Mouse (Mus musculus) midbrain, postnatal 0 days (tissue): ENCODE data around the gene Plxdc2. TPM values are rescaled to one million over a fixed set of nuclear protein-coding genes. Genes with fewer than 3 reads are reported as not detected.

Experiments used
- ATAC-seq: fragments of 200-750 bp; cut with Nextera tagmentation; 2 replicates; pipeline ENCODE4 v1.8.0; 2017; ENCODE audit warnings: moderate number of reproducible peaks, mild to moderate bottlenecking, moderate TSS enrichment, moderate library complexity; ENCODE audit not compliant: low FRiP score
- DNase-seq: peaks from one replicate; pipeline ENCODE4 v3.0.0-alpha.2; 2015; ENCODE audit warnings: low spot score
- H3K27ac ChIP-seq: fragments of 300-500 bp; sonication (generic); 2 replicates; pipeline ENCODE4 v1.5.1; 2014; ENCODE audit warnings: low read depth, mild to moderate bottlenecking, low read length, mixed read lengths
- H3K27me3 ChIP-seq: fragments of 300-500 bp; sonication (generic); 2 replicates; pipeline ENCODE4 v1.6.1; 2014; ENCODE audit warnings: low read length, control low read depth, mixed read lengths; ENCODE audit not compliant: insufficient read depth
- H3K36me3 ChIP-seq: fragments of 300-500 bp; sonication (generic); 2 replicates; pipeline ENCODE4 v1.6.1; 2014; ENCODE audit warnings: low read length, control low read depth, mixed read lengths; ENCODE audit not compliant: insufficient read depth
- H3K4me1 ChIP-seq: fragments of 300-500 bp; sonication (generic); 2 replicates; pipeline ENCODE4 v1.6.1; 2014; ENCODE audit warnings: mild to moderate bottlenecking, control low read depth, antibody characterized with exemption, low read length, mixed read lengths; ENCODE audit not compliant: insufficient read depth
- H3K4me2 ChIP-seq: fragments of 300-500 bp; sonication (generic); 2 replicates; pipeline ENCODE4 v1.6.1; 2014; ENCODE audit warnings: low read depth, mild to moderate bottlenecking, low read length, mixed read lengths; ENCODE audit not compliant: poor library complexity, severe bottlenecking
- H3K4me3 ChIP-seq: fragments of 300-500 bp; sonication (generic); 2 replicates; pipeline ENCODE4 v1.5.1; 2014; ENCODE audit warnings: low read depth, mild to moderate bottlenecking, low read length, moderate library complexity
- H3K9ac ChIP-seq: fragments of 300-500 bp; sonication (generic); replicated peaks from 2 replicates; pipeline ENCODE4 v1.6.1; 2014; ENCODE audit warnings: mild to moderate bottlenecking, low read length, moderate library complexity, mixed read lengths; ENCODE audit not compliant: poor library complexity, severe bottlenecking
- H3K9me3 ChIP-seq: fragments of 300-500 bp; sonication (generic); 2 replicates; pipeline ENCODE4 v1.6.1; 2016; ENCODE audit warnings: low read length, control low read depth
- CTCF ChIP-seq: IDR thresholded peaks from 2 replicates; pipeline ENCODE4 v1.5.1; 2016; ENCODE audit warnings: antibody characterized with exemption, mild to moderate bottlenecking
- WGBS: fragments of 180-500 bp; shearing (Covaris S2); extraction: QIAGEN DNeasy Blood & Tissue Kit; methylation state at CpG from one replicate; pipeline ENCODE4 v1.1.7; 2014; 5-methylcytosine and 5-hydroxymethylcytosine counted together
- polyA plus RNA-seq: library from polyadenylated mRNA; unstranded; fragments of >200 nt; fragmentation: Nextera tagmentation; extraction: Ambion mirVana; gene quantifications from 2 replicates; pipeline ENCODE4 v1.2.1, GENCODE M21; 2015
- total RNA-seq: library from RNA; depleted of rRNA; stranded (reverse); fragments of >200 nt; gene quantifications from 2 replicates; pipeline ENCODE4 v1.2.3, GENCODE M21; 2014

The Plxdc2 gene
- total and polyA plus RNA-seq, 2 experiments from 2014 or later, result 29.0 TPM

- H3K9me3 ChIP-seq, result no peaks in the 10 kb centered on the region
- H3K4me2 ChIP-seq, result no peak overlapping the region
- H3K27me3 ChIP-seq, result no peaks in the 10 kb centered on the region
- WGBS, result 95% methylated on average over 1 of the region's 1 CpGs
- H3K36me3 ChIP-seq, result no peaks in the 10 kb centered on the region
- H3K27ac ChIP-seq, result no peak overlapping the region
- no peak for TF ChIP-seq CTCF
- no peak overlapping the region for H3K9ac ChIP-seq
- DNase-seq (no peak), ATAC-seq (no peak)
- no peaks in the 10 kb centered on the region for H3K4me1 ChIP-seq
- H3K4me3 ChIP-seq, result no peak overlapping the region
Observed at GRCm38 (mm10) chr2:16398006-16398405, 41.9 kb downstream of the Plxdc2 start.

DNA sequence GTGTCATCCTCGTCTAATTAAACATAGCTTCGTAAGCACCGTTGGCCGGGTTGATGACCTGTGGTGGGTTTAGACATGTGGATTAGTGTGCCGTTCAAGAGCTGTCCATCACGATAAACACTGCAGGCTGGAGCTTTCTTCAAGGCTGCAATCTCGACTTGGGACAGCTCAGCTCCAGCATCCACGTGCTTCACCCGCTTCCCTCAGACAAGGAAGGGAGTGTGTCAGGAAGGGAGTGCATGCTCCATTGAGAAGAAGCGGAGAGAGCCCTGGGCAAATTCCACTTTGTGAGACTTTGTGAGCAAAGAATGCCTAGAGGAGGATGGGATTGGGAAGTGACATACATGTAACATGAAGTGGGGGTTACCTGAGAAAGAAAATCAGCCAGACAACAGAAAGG, 42.8 kb downstream of the Plxdc2 start:
- no peaks in the 10 kb centered on the region for H3K9me3 ChIP-seq
- no peaks in the 10 kb centered on the region for H3K27me3 ChIP-seq
- TF ChIP-seq CTCF, result no peak
- H3K4me3 ChIP-seq, result no peak overlapping the region
- H3K9ac ChIP-seq, result no peak overlapping the region
- H3K36me3 ChIP-seq, result no peaks in the 10 kb centered on the region
- H3K27ac ChIP-seq, result no peak overlapping the region
- no peak overlapping the region for H3K4me2 ChIP-seq
- WGBS, result 76% methylated on average over 10 of the region's 10 CpGs
- ATAC-seq, result no peak
- no peaks in the 10 kb centered on the region for H3K4me1 ChIP-seq
- DNase-seq, result no peak

DNA sequence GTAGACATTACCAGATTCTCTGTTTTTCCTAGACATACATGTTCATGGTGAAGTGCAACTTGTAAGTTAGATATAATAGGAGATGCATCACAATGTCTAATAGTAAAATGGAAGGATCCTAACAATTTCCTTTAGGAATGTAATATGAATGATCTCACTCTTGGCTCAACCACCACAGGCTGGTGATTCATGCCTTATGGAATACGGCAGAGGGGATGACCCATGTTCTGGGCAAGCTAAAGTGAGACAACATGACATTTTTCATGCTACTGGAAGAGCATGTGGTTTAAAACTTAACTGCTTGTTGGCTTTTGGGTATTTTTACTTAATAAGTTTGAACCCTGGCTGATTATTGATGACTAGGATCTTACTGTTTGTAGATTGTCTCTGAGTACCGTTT, 50.4 kb downstream of the Plxdc2 start:
- Histone ChIP-seq H3K27me3 (no peaks in the 10 kb centered on the region), H3K9ac (no peak overlapping the region), H3K9me3 (no peaks in the 10 kb centered on the region), H3K4me2 (no peak overlapping the region), H3K36me3 (no peaks in the 10 kb centered on the region), H3K27ac (no peak overlapping the region), H3K4me3 (no peak overlapping the region), H3K4me1 (no peaks in the 10 kb centered on the region)
- DNase-seq, result no peak
- TF ChIP-seq CTCF, result no peak
- ATAC-seq, result no peak
- WGBS, result 91% methylated on average over 2 of the region's 2 CpGs

DNA sequence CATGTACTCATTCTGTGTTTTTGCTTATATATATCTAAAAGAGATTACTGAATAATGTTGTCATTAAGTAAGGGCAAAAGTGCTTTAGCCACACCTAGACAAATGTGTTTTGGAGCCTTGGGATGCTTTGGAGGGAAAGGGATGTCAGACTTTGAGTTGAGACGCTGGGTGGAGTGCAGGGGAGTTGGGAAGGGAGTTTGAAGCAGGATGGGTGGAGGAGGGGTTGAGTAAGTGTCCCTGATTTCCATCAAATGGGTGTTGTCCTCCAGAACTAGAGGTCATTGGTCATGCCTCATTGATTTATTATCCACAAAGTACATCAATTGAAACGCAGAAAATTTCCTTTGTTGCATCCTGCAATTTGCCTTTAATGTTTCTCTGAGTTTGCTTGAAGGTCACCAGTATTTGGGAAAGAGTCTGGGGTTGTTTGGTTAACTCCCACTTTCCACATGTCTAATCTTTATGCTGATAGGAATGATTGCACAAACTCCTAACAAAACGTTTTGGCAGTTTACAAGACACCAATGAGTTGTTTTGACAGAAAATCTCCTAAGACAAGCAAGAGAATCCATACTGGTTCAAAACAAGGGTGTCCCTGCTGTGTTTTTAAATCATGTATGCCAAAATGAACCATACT, 58.4 kb downstream of the Plxdc2 start:
- no peak for DNase-seq
- Histone ChIP-seq H3K27me3 (no peaks in the 10 kb centered on the region), H3K36me3 (no peaks in the 10 kb centered on the region), H3K4me1 (no peaks in the 10 kb centered on the region), H3K9me3 (no peaks in the 10 kb centered on the region), H3K27ac (no peak overlapping the region), H3K9ac (no peak overlapping the region), H3K4me3 (no peak overlapping the region), H3K4me2 (no peak overlapping the region)
- 70% methylated on average over 3 of the region's 3 CpGs for WGBS
- ATAC-seq, result no peak
- no peak for TF ChIP-seq CTCF

DNA sequence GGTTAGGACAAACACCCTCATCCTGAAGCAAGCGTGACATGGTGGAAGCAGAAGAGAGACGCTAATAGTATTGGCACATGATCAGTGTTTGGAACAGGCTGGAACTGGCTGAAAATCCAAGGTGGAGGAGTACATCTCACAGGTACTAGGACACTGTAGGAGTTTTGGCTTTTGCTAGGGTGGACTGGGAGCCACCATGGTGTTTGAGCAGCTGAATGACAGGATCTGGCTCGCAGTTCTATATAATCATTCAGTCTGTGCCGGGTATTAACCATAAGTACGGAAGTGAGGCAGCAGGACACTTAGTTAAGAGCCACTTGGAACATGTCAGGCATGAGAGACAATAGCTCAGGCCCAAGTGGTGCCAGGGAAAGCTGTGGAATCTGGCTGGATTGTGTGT, 82.9 kb downstream of the Plxdc2 start:
- 85% methylated on average over 5 of the region's 5 CpGs for WGBS
- Histone ChIP-seq H3K4me1 (no peaks in the 10 kb centered on the region), H3K9me3 (no peaks in the 10 kb centered on the region), H3K27me3 (no peaks in the 10 kb centered on the region), H3K36me3 (no peaks in the 10 kb centered on the region), H3K4me2 (no peak overlapping the region), H3K4me3 (no peak overlapping the region), H3K27ac (no peak overlapping the region), H3K9ac (no peak overlapping the region)
- TF ChIP-seq CTCF, result no peak
- ATAC-seq (no peak), DNase-seq (peak; percentile 35)

DNA sequence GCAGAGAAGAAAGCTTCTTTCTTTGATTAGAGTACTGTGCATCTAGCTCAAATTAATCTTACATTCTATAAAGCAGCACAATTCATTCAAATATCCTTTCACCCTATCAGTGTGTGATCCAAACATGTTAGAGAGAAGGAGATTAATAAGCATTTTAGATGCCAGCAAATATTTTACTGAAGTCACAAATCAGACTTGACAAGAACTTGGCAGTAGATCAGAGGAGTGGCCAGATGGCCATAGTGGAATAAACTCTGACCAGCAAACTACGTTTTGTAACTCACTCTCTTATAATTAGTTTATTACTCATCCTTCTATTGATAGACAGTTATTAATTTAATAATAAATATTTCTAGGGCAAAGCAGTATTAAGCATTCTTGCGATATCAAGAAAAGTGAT, 86.5 kb downstream of the Plxdc2 start:
- no peaks in the 10 kb centered on the region for H3K36me3 ChIP-seq
- no peak overlapping the region for H3K4me2 ChIP-seq
- DNase-seq (peak; percentile 65), ATAC-seq (no peak; the same call in 1 of the 2 replicates)
- no peaks in the 10 kb centered on the region for H3K4me1 ChIP-seq
- H3K9me3 ChIP-seq, result no peaks in the 10 kb centered on the region
- no peak overlapping the region for H3K9ac ChIP-seq
- no peak overlapping the region for H3K4me3 ChIP-seq
- no peaks in the 10 kb centered on the region for H3K27me3 ChIP-seq
- WGBS, result 78% methylated on average over 2 of the region's 2 CpGs
- H3K27ac ChIP-seq, result no peak overlapping the region
- no peak for TF ChIP-seq CTCF
